Mouse (Mus musculus): Measurements from ENCODE around the gene Tmem131.

DNA sequence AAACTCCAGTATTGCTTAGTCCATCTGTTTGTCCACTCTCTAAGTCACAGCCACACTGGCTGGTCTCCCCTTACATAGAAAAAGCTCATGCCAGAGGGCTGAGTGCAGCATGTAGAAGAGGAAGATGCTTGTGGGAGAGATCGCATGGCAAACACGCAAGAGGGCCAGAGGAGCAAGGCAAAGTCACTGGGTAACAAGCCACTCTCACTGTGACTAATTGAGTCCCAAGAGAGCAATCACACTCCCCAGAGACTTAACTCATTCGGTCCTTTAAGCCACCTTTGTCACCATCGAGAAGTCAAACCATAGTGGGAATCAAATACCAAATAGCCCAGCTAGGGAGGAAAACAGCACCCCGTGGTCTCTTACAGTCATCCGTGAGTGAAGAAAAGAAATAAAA is 44.7 kb upstream of the Tmem131 start:
- no peak for TF ChIP-seq CTCF (IDR thresholded peaks at IDR 0.05; ENCODE audit: control insufficient read depth, insufficient read depth, insufficient replicate concordance, low read depth, low read length)
- no peak for TF ChIP-seq POLR2A (IDR thresholded peaks at IDR 0.05; ENCODE audit: control insufficient read depth, low read depth, low read length)
